ENCODE assay signal across 33 mouse cellular contexts in genomic region chr11:50797674-50798073, GRCm38 (mm10). TPM values are rescaled to one million over a fixed set of nuclear protein-coding genes. Genes with fewer than 3 reads are reported as not detected.
DNase-seq lines count a peak whose midpoint lies in the region; ATAC-seq and TF ChIP-seq lines count a peak whose summit lies in the region.
"Had no signal": no experiment of that assay in that cellular context is flagged by ENCODE, and none has a peak within 500 bp of the region (broad histone marks: within the 10 kb centered on the region; RNA-seq: fewer than 3 reads in every experiment).

No protein-coding gene starts in this region.

- no peak overlapping the region for H3K4me3 ChIP-seq in kidney, postnatal 0 days (replicated peaks; ENCODE audit: low read depth, low read length)
- no peak overlapping the region for H3K4me3 ChIP-seq in limb, embryonic 11.5 days (ENCODE audit: low read depth, low read length)
- no peak overlapping the region for H3K4me3 ChIP-seq in limb, embryonic 10.5 days
- H3K4me3 ChIP-seq: embryonic facial prominence, embryonic 12.5 days; embryonic facial prominence, embryonic 15.5 days; forebrain, embryonic 13.5 days; heart, embryonic 12.5 days; heart, embryonic 15.5 days; hindbrain, embryonic 10.5 days; hindbrain, embryonic 13.5 days had no signal

- H3K9ac ChIP-seq in kidney, postnatal 0 days (ENCODE audit: low read depth, low read length) = no peak overlapping the region
- no peak overlapping the region for H3K9ac ChIP-seq in limb, embryonic 11.5 days (ENCODE audit: low read length)
- H3K9ac ChIP-seq: embryonic facial prominence, embryonic 12.5 days; embryonic facial prominence, embryonic 15.5 days; forebrain, embryonic 13.5 days; heart, embryonic 12.5 days; heart, embryonic 15.5 days; hindbrain, embryonic 13.5 days had no signal

- no peaks in the 10 kb centered on the region for H3K36me3 ChIP-seq in kidney, postnatal 0 days (ENCODE audit: insufficient read depth, low read length)
- H3K36me3 ChIP-seq in limb, embryonic 11.5 days (ENCODE audit: control insufficient read depth, insufficient read depth, low read length) = no peaks in the 10 kb centered on the region
- H3K36me3 ChIP-seq in limb, embryonic 10.5 days = no peaks in the 10 kb centered on the region
- H3K36me3 ChIP-seq: G1E; heart, embryonic 12.5 days; heart, embryonic 15.5 days; hindbrain, embryonic 10.5 days; hindbrain, embryonic 13.5 days had no signal

- 51% methylated on average over 11 of the region's 11 CpGs for WGBS in kidney, postnatal 0 days
- WGBS in limb, embryonic 11.5 days = 59% methylated on average over 11 of the region's 11 CpGs
- 72% methylated on average over 11 of the region's 11 CpGs for WGBS in limb, embryonic 10.5 days

- ATAC-seq in kidney, postnatal 0 days (replicated peaks; ENCODE audit: low FRiP score, low read depth) = no peak; the same call in 1 of the 2 replicates
- no peak for ATAC-seq in limb, embryonic 11.5 days (ENCODE audit: insufficient number of reproducible peaks, low FRiP score, low TSS enrichment, low read depth)
- ATAC-seq: forebrain, embryonic 13.5 days; forebrain, embryonic 16.5 days; hindbrain, embryonic 16.5 days; Patski had no signal

- H3K4me1 ChIP-seq in kidney, postnatal 0 days (replicated peaks; ENCODE audit: insufficient read depth, low read length) = no peaks in the 10 kb centered on the region
- 0 out of 2 replicates have a peak, but pooled peaks cover 3% of the 10 kb centered on the region for H3K4me1 ChIP-seq in limb, embryonic 11.5 days (ENCODE audit: control insufficient read depth, insufficient read depth, low read length)
- H3K4me1 ChIP-seq in limb, embryonic 10.5 days = peaks cover 12% of the 10 kb centered on the region
- H3K4me1 ChIP-seq: embryonic facial prominence, embryonic 12.5 days; embryonic facial prominence, embryonic 15.5 days; forebrain, embryonic 13.5 days; heart, embryonic 12.5 days; heart, embryonic 15.5 days had no signal

- DNase-seq in heart, adult 11 months = peak; percentile 74
- DNase-seq in heart, adult 8-10 months (ENCODE audit: low spot score) = no peak
- DNase-seq in kidney, postnatal 0 days (ENCODE audit: low spot score) = peak; percentile 13
- DNase-seq in kidney, postnatal 25 days = no peak
- DNase-seq in limb, embryonic 11.5 days (ENCODE audit: low spot score) = peak; percentile 23
- DNase-seq in limb, embryonic 10.5 days (ENCODE audit: low spot score) = no peak
- DNase-seq: adrenal gland, postnatal 10 days; adrenal gland, postnatal 36 days; B cell, adult 2 months; cerebellum, adult 11 months; cerebellum, adult 2 months; cerebellum, adult 9-11 months; cerebellum, postnatal 25 days; gastrocnemius, postnatal 10 days; gastrocnemius, postnatal 36 days; heart, postnatal 10 days; heart, postnatal 36 days had no signal

- H3K27me3 ChIP-seq in kidney, postnatal 0 days (ENCODE audit: insufficient read depth, low read length) = no peaks in the 10 kb centered on the region
- no peaks in the 10 kb centered on the region for H3K27me3 ChIP-seq in limb, embryonic 11.5 days (ENCODE audit: control insufficient read depth, insufficient read depth, low read length)
- no peaks in the 10 kb centered on the region for H3K27me3 ChIP-seq in limb, embryonic 10.5 days (ENCODE audit: low read depth, poor library complexity, severe bottlenecking)
- H3K27me3 ChIP-seq: embryonic facial prominence, embryonic 12.5 days; embryonic facial prominence, embryonic 15.5 days; forebrain, embryonic 13.5 days; heart, embryonic 12.5 days; heart, embryonic 15.5 days; hindbrain, embryonic 13.5 days; Patski had no signal

- no peak overlapping the region for H3K27ac ChIP-seq in kidney, postnatal 0 days
- H3K27ac ChIP-seq in limb, embryonic 11.5 days (replicated peaks; ENCODE audit: low read depth, low read length) = no peak overlapping the region
- no peak overlapping the region for H3K27ac ChIP-seq in limb, embryonic 10.5 days
- H3K27ac ChIP-seq: embryonic facial prominence, embryonic 12.5 days; embryonic facial prominence, embryonic 15.5 days; forebrain, embryonic 13.5 days; heart, embryonic 15.5 days; hindbrain, embryonic 10.5 days; hindbrain, embryonic 13.5 days had no signal

- no peak overlapping the region for H3K4me2 ChIP-seq in kidney, postnatal 0 days (ENCODE audit: low read length)
- no peak overlapping the region for H3K4me2 ChIP-seq in limb, embryonic 11.5 days (ENCODE audit: low read depth, severe bottlenecking)
- H3K4me2 ChIP-seq: embryonic facial prominence, embryonic 12.5 days; embryonic facial prominence, embryonic 15.5 days; forebrain, embryonic 13.5 days; heart, embryonic 12.5 days; heart, embryonic 15.5 days; hindbrain, embryonic 13.5 days had no signal

- no peaks in the 10 kb centered on the region for H3K9me3 ChIP-seq in kidney, postnatal 0 days (replicated peaks; ENCODE audit: low read length)
- no peaks in the 10 kb centered on the region for H3K9me3 ChIP-seq in limb, embryonic 11.5 days (ENCODE audit: control insufficient read depth, low read length)
- no peaks in the 10 kb centered on the region for H3K9me3 ChIP-seq in limb, embryonic 10.5 days (replicated peaks)
- H3K9me3 ChIP-seq: embryonic facial prominence, embryonic 12.5 days; embryonic facial prominence, embryonic 15.5 days; forebrain, embryonic 13.5 days; heart, embryonic 12.5 days; heart, embryonic 15.5 days; hindbrain, embryonic 10.5 days; hindbrain, embryonic 13.5 days had no signal

- no peak for TF ChIP-seq CTCF in kidney, postnatal 0 days (IDR thresholded peaks at IDR 0.05; ENCODE audit: low read depth)

RNA-seq across cellular contexts. Expression of gene Zfp354c, which starts 29.9 kb away (rescaled TPM):
- 1 to 10 TPM; 2.3 to 3.6 (median 2.5) TPM for total RNA-seq in heart, adult 8-10 months (2022)
- polyA plus RNA-seq in kidney, postnatal 0 days (2015; fragmentation: Nextera tagmentation; extraction: Ambion mirVana) = 12.8 and 13.1 TPM in 2 replicates
- polyA plus RNA-seq in limb, embryonic 11.5 days (2014; fragmentation: Nextera tagmentation; extraction: Ambion mirVana) = 44.3 and 50.6 TPM in 2 replicates
- polyA plus RNA-seq in limb, embryonic 10.5 days (2016; fragmentation: Nextera tagmentation; extraction: Ambion mirVana) = 30.5 and 39.5 TPM in 2 replicates
- polyA plus RNA-seq: G1E had no signal

RNA-seq across cellular contexts. Expression of gene Zfp879, which starts 43.7 kb away (rescaled TPM):
- 1 to 10 TPM; 1.2 to 2.1 (median 1.7) TPM for total RNA-seq in heart, adult 8-10 months (2022)
- 0.70 and 0.82 TPM in 2 replicates for polyA plus RNA-seq in kidney, postnatal 0 days (2015; fragmentation: Nextera tagmentation; extraction: Ambion mirVana)
- 1.2 and 1.5 TPM in 2 replicates for polyA plus RNA-seq in limb, embryonic 11.5 days (2014; fragmentation: Nextera tagmentation; extraction: Ambion mirVana)
- 0.63 TPM in 2 replicates for polyA plus RNA-seq in limb, embryonic 10.5 days (2016; fragmentation: Nextera tagmentation; extraction: Ambion mirVana)
- total RNA-seq: CH12.LX had no signal
- polyA plus RNA-seq: G1E had no signal

RNA-seq across cellular contexts. Expression of gene Grm6, which starts 52.8 kb away (rescaled TPM):
- total RNA-seq in heart, adult 8-10 months (2022) = not detected
- not detected in 2 replicates for polyA plus RNA-seq in kidney, postnatal 0 days (2015; fragmentation: Nextera tagmentation; extraction: Ambion mirVana)
- 0.11 and 0.16 TPM in 2 replicates for polyA plus RNA-seq in limb, embryonic 11.5 days (2014; fragmentation: Nextera tagmentation; extraction: Ambion mirVana)
- not detected in 2 replicates for polyA plus RNA-seq in limb, embryonic 10.5 days (2016; fragmentation: Nextera tagmentation; extraction: Ambion mirVana)
- total RNA-seq: adrenal gland, adult 18-20 months; adrenal gland, postnatal 36 days; common myeloid progenitor, adult 5-6 weeks; gastrocnemius, adult 18-20 months; gastrocnemius, postnatal 10 days; gastrocnemius, postnatal 36 days; granulocyte monocyte progenitor cell, adult 5-6 weeks; heart, postnatal 10 days; heart, postnatal 36 days had no signal
- polyA plus RNA-seq: cerebellum, adult 2 months; embryonic facial prominence, embryonic 12.5 days; forebrain, embryonic 13.5 days; forebrain, embryonic 16.5 days; heart, embryonic 12.5 days; hindbrain, embryonic 10.5 days; hindbrain, embryonic 13.5 days; hindbrain, embryonic 16.5 days; Patski had no signal

Comparison
In these comparisons a context has a peak if more than half of its experiments do, and no peak if none do; other contexts are left out.
1. DNase-seq: peak in heart, adult 11 months (single experiment), kidney, postnatal 0 days (single experiment) and limb, embryonic 11.5 days (single experiment); none in heart, adult 8-10 months (single experiment), kidney, postnatal 25 days (0 of 2) and limb, embryonic 10.5 days (single experiment).